Mouse (Mus musculus) WW6 (cell line): ENCODE data around the gene Sprn.

Experiments used
- DNase-seq: peaks from one replicate; pipeline ENCODE4 v3.0.0-alpha.2; 2013; ENCODE audit warnings: low read depth, low spot score

The Sprn gene

DNA sequence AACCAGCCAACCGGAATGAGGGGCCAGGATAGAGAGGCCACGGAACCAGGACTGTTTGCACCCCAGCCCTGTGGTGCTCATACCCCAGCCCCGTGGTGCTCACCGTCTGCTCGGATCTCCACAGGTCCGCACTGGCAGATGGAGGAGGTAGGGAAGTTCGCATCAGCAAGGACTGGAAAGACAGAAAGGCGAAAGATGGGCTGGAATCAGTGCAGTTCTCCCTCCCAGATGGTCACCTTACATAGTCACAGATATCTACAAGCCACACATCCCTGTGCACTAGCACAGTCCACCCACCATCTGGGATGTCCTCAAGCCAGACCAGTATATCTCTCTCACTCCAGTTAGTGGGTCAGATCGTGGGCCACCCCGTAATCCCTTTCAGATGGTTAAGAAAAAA is 53.2 kb downstream of the Sprn start:
- no peak for DNase-seq
